Mouse (Mus musculus) lung, embryonic 16.5 days (tissue): ENCODE data around the gene Nfasc. TPM values are rescaled to one million over a fixed set of nuclear protein-coding genes. Genes with fewer than 3 reads are reported as not detected.

Source experiments
- ATAC-seq: fragments of 200-750 bp; cut with Nextera tagmentation; 2 replicates; pipeline ENCODE4 v1.8.0; 2017; ENCODE audit warnings: low read depth, mild to moderate bottlenecking, moderate library complexity
- H3K27ac ChIP-seq: fragments of 300-500 bp; sonication (generic); 2 replicates; pipeline ENCODE4 v1.5.1; 2014; ENCODE audit warnings: mild to moderate bottlenecking, control low read depth, low read length
- H3K27me3 ChIP-seq: fragments of 300-500 bp; sonication (generic); 2 replicates; pipeline ENCODE4 v1.6.1; 2014; ENCODE audit warnings: low read depth, low read length, mixed read lengths; ENCODE audit not compliant: control insufficient read depth, insufficient read depth
- H3K36me3 ChIP-seq: fragments of 300-500 bp; sonication (generic); 2 replicates; pipeline ENCODE4 v1.6.1; 2014; ENCODE audit warnings: low read length; ENCODE audit not compliant: control insufficient read depth, insufficient read depth
- H3K4me1 ChIP-seq: fragments of 300-500 bp; sonication (generic); replicated peaks from 2 replicates; pipeline ENCODE4 v1.6.1; 2014; ENCODE audit warnings: low read length, mixed read lengths; ENCODE audit not compliant: control insufficient read depth, insufficient read depth
- H3K4me2 ChIP-seq: fragments of 300-500 bp; sonication (generic); 2 replicates; pipeline ENCODE4 v1.6.1; 2014; ENCODE audit warnings: low read depth, low read length, control low read depth
- H3K4me3 ChIP-seq: fragments of 300-500 bp; sonication (generic); 2 replicates; pipeline ENCODE4 v1.5.1; 2014; ENCODE audit warnings: mild to moderate bottlenecking, low read length, control low read depth
- H3K9ac ChIP-seq: fragments of 300-500 bp; sonication (generic); 2 replicates; pipeline ENCODE4 v1.6.1; 2014; ENCODE audit warnings: low read length, control low read depth
- H3K9me3 ChIP-seq: fragments of 300-500 bp; sonication (generic); 2 replicates; pipeline ENCODE4 v1.6.1; 2016; ENCODE audit warnings: low read length; ENCODE audit not compliant: control insufficient read depth
- WGBS: fragments of 180-500 bp; shearing (Covaris S2); extraction: QIAGEN DNeasy Blood & Tissue Kit; methylation state at CpG from one replicate; pipeline ENCODE4 v1.1.7; 2014; 5-methylcytosine and 5-hydroxymethylcytosine counted together
- polyA plus RNA-seq: library from polyadenylated mRNA; unstranded; fragments of >200 nt; fragmentation: Nextera tagmentation; extraction: Ambion mirVana; gene quantifications from 2 replicates; pipeline ENCODE4 v1.2.1, GENCODE M21; 2015

Nfasc gene
- polyA plus RNA-seq, 1 experiment from 2014 or later, result 0.18 TPM

- H3K36me3 ChIP-seq, result no peaks in the 10 kb centered on the region
- H3K27me3 ChIP-seq, result no peaks in the 10 kb centered on the region
- no peaks in the 10 kb centered on the region for H3K4me1 ChIP-seq
- ATAC-seq, result no peak
- no peaks in the 10 kb centered on the region for H3K9me3 ChIP-seq
- no peak overlapping the region for H3K9ac ChIP-seq
- no peak overlapping the region for H3K4me3 ChIP-seq
- no peak overlapping the region for H3K4me2 ChIP-seq
- WGBS, result 77% methylated on average over 4 of the region's 4 CpGs
- no peak overlapping the region for H3K27ac ChIP-seq
Measured at GRCm38 (mm10) chr1:132585376-132585775, 156.2 kb downstream of the Nfasc start.

GRCm38 (mm10) chr1:132582998-132583604 lies 158.5 kb downstream of the Nfasc start:
- Histone ChIP-seq H3K4me2 (no peak overlapping the region), H3K36me3 (no peaks in the 10 kb centered on the region), H3K27ac (no peak overlapping the region), H3K4me1 (no peaks in the 10 kb centered on the region), H3K9me3 (no peaks in the 10 kb centered on the region), H3K27me3 (no peaks in the 10 kb centered on the region), H3K4me3 (no peak overlapping the region), H3K9ac (no peak overlapping the region)
- no peak for ATAC-seq
- 76% methylated on average over 18 of the region's 18 CpGs for WGBS

- Histone ChIP-seq H3K9ac (no peak overlapping the region), H3K4me2 (no peak overlapping the region), H3K36me3 (no peaks in the 10 kb centered on the region), H3K4me3 (no peak overlapping the region), H3K4me1 (no peaks in the 10 kb centered on the region), H3K9me3 (no peaks in the 10 kb centered on the region), H3K27me3 (no peaks in the 10 kb centered on the region), H3K27ac (no peak overlapping the region)
- 57% methylated on average over 14 of the region's 14 CpGs for WGBS
- no peak for ATAC-seq
Measured at GRCm38 (mm10) chr1:132581845-132582839, 159.5 kb downstream of the Nfasc start.

- Histone ChIP-seq H3K4me3 (no peak overlapping the region), H3K9ac (no peak overlapping the region), H3K36me3 (no peaks in the 10 kb centered on the region), H3K4me1 (no peaks in the 10 kb centered on the region), H3K9me3 (no peaks in the 10 kb centered on the region), H3K27ac (no peak overlapping the region), H3K27me3 (no peaks in the 10 kb centered on the region), H3K4me2 (no peak overlapping the region)
- no peak for ATAC-seq
- 88% methylated on average over 7 of the region's 7 CpGs for WGBS
Measured at GRCm38 (mm10) chr1:132580063-132580462, 161.5 kb downstream of the Nfasc start.

GRCm38 (mm10) chr1:132576845-132577244 lies 164.8 kb downstream of the Nfasc start:
- H3K4me3 ChIP-seq, result no peak overlapping the region
- no peaks in the 10 kb centered on the region for H3K9me3 ChIP-seq
- H3K36me3 ChIP-seq, result no peaks in the 10 kb centered on the region
- 93% methylated on average over 8 of the region's 8 CpGs for WGBS
- no peak for ATAC-seq
- H3K4me2 ChIP-seq, result no peak overlapping the region
- no peak overlapping the region for H3K27ac ChIP-seq
- no peaks in the 10 kb centered on the region for H3K4me1 ChIP-seq
- no peak overlapping the region for H3K9ac ChIP-seq
- H3K27me3 ChIP-seq, result no peaks in the 10 kb centered on the region

GRCm38 (mm10) chr1:132572851-132573250 lies 168.7 kb downstream of the Nfasc start:
- Histone ChIP-seq H3K9me3 (no peaks in the 10 kb centered on the region), H3K27me3 (no peaks in the 10 kb centered on the region), H3K36me3 (no peaks in the 10 kb centered on the region), H3K4me1 (no peaks in the 10 kb centered on the region), H3K27ac (no peak overlapping the region), H3K4me2 (no peak overlapping the region), H3K9ac (no peak overlapping the region), H3K4me3 (no peak overlapping the region)
- no peak for ATAC-seq
- WGBS, result 84% methylated on average over 7 of the region's 7 CpGs

- H3K4me1 ChIP-seq, result no peaks in the 10 kb centered on the region
- no peak for ATAC-seq
- H3K4me3 ChIP-seq, result no peak overlapping the region
- H3K27ac ChIP-seq, result no peak overlapping the region
- no peaks in the 10 kb centered on the region for H3K36me3 ChIP-seq
- 94% methylated on average over 1 of the region's 1 CpGs for WGBS
- no peaks in the 10 kb centered on the region for H3K27me3 ChIP-seq
- H3K9me3 ChIP-seq, result no peaks in the 10 kb centered on the region
- no peak overlapping the region for H3K4me2 ChIP-seq
- H3K9ac ChIP-seq, result no peak overlapping the region
Measured at GRCm38 (mm10) chr1:132571613-132572012, 170.0 kb downstream of the Nfasc start.

GRCm38 (mm10) chr1:132570906-132571305 lies 170.7 kb downstream of the Nfasc start:
- no peaks in the 10 kb centered on the region for H3K9me3 ChIP-seq
- ATAC-seq, result no peak
- no peak overlapping the region for H3K9ac ChIP-seq
- no peak overlapping the region for H3K4me3 ChIP-seq
- no peaks in the 10 kb centered on the region for H3K36me3 ChIP-seq
- H3K4me2 ChIP-seq, result no peak overlapping the region
- WGBS, result 76% methylated on average over 8 of the region's 8 CpGs
- no peaks in the 10 kb centered on the region for H3K4me1 ChIP-seq
- H3K27me3 ChIP-seq, result no peaks in the 10 kb centered on the region
- H3K27ac ChIP-seq, result no peak overlapping the region

- no peaks in the 10 kb centered on the region for H3K9me3 ChIP-seq
- no peak overlapping the region for H3K4me2 ChIP-seq
- no peaks in the 10 kb centered on the region for H3K27me3 ChIP-seq
- no peaks in the 10 kb centered on the region for H3K36me3 ChIP-seq
- no peak overlapping the region for H3K27ac ChIP-seq
- H3K4me1 ChIP-seq, result no peaks in the 10 kb centered on the region
- WGBS, result 88% methylated on average over 15 of the region's 15 CpGs
- H3K9ac ChIP-seq, result no peak overlapping the region
- ATAC-seq, result no peak
- no peak overlapping the region for H3K4me3 ChIP-seq
Measured at GRCm38 (mm10) chr1:132570068-132570780, 171.4 kb downstream of the Nfasc start.
